Mouse (Mus musculus): ENCODE measurements around the gene Stard3. TPM values are rescaled to one million over a fixed set of nuclear protein-coding genes. Genes with fewer than 3 reads are reported as not detected.

Gene Stard3
- polyA plus RNA-seq, 1 experiment = 25.8 TPM

- no peak overlapping the region for H3K4me2 ChIP-seq (ENCODE audit: low read depth)
- no peak overlapping the region for H3K4me3 ChIP-seq
- no peak overlapping the region for H3ac ChIP-seq (ENCODE audit: control insufficient read depth, insufficient read length)
- no peaks in the 10 kb centered on the region for H3K79me2 ChIP-seq (ENCODE audit: control insufficient read depth, insufficient read depth)
- H3K27me3 ChIP-seq (ENCODE audit: control insufficient read depth, insufficient read depth, insufficient read length) = peaks cover 43% of the 10 kb centered on the region
- H3K36me3 ChIP-seq (ENCODE audit: control insufficient read depth, insufficient read depth) = no peaks in the 10 kb centered on the region
- no peak for TF ChIP-seq TCF12 (IDR thresholded peaks at IDR 0.05; ENCODE audit: insufficient read depth, poor library complexity, severe bottlenecking)
- TF ChIP-seq TCF3 (IDR thresholded peaks at IDR 0.05; ENCODE audit: insufficient read length, low read depth) = no peak
- TF ChIP-seq POLR2AphosphoS2 (IDR thresholded peaks at IDR 0.05; ENCODE audit: insufficient read length, low read depth) = no peak
- peak in 1 of 3 experiments; percentile 41 for TF ChIP-seq MYOD1 (IDR thresholded peaks at IDR 0.05; ENCODE audit: control insufficient read depth in 1 of 3, insufficient read length in 2 of 3, low read depth in 2 of 3)
- TF ChIP-seq CEBPB (IDR thresholded peaks at IDR 0.05; ENCODE audit: insufficient read depth, poor library complexity, severe bottlenecking) = no peak
- no peak for TF ChIP-seq MYOG (IDR thresholded peaks at IDR 0.05; ENCODE audit: control insufficient read depth in 1 of 3, insufficient read depth in 1 of 3, insufficient read length in 2 of 3, low read depth in 2 of 3)
Measured at GRCm38 (mm10) chr11:98345253-98345652, 12.9 kb upstream of the Stard3 start.

GRCm38 (mm10) chr11:98346168-98346567, 12.0 kb upstream of the Stard3 start:
- TF ChIP-seq SRF (IDR thresholded peaks at IDR 0.05; ENCODE audit: control insufficient read depth, insufficient read length, low read depth) (no peak), TCF12 (IDR thresholded peaks at IDR 0.05; ENCODE audit: insufficient read depth, poor library complexity, severe bottlenecking) (no peak), MYOG (IDR thresholded peaks at IDR 0.05; ENCODE audit: control insufficient read depth in 1 of 3, insufficient read depth in 1 of 3, insufficient read length in 2 of 3, low read depth in 2 of 3) (no peak), REST (IDR thresholded peaks at IDR 0.05; ENCODE audit: insufficient read depth, insufficient read length) (no peak)
- Histone ChIP-seq H3K79me2 (ENCODE audit: control insufficient read depth, insufficient read depth) (no peaks in the 10 kb centered on the region), H3K4me3 (no peak overlapping the region), H3K4me2 (ENCODE audit: low read depth) (no peak overlapping the region), H3K27me3 (ENCODE audit: control insufficient read depth, insufficient read depth, insufficient read length) (peaks cover 48% of the 10 kb centered on the region), H3K36me3 (ENCODE audit: control insufficient read depth, insufficient read depth) (no peaks in the 10 kb centered on the region), H3ac (ENCODE audit: control insufficient read depth, insufficient read length) (no peak overlapping the region)

- TF ChIP-seq USF1 (IDR thresholded peaks at IDR 0.05; ENCODE audit: low read depth) = no peak
- no peak for TF ChIP-seq TCF12 (IDR thresholded peaks at IDR 0.05; ENCODE audit: insufficient read depth, poor library complexity, severe bottlenecking)
- TF ChIP-seq POLR2A (IDR thresholded peaks at IDR 0.05; ENCODE audit: insufficient read length, low read depth) = no peak
- Histone ChIP-seq H3K4me3 (no peak overlapping the region), H3K79me2 (ENCODE audit: control insufficient read depth, insufficient read depth) (no peaks in the 10 kb centered on the region), H3K36me3 (ENCODE audit: control insufficient read depth, insufficient read depth) (no peaks in the 10 kb centered on the region), H3K27me3 (ENCODE audit: control insufficient read depth, insufficient read depth, insufficient read length) (peaks cover 62% of the 10 kb centered on the region), H3K4me2 (ENCODE audit: low read depth) (no peak overlapping the region), H3ac (ENCODE audit: control insufficient read depth, insufficient read length) (no peak overlapping the region)
Measured at GRCm38 (mm10) chr11:98347385-98348082, 10.6 kb upstream of the Stard3 start.

GRCm38 (mm10) chr11:98348083-98348961, 9.8 kb upstream of the Stard3 start, which contains the start of gene Ppp1r1b:
TSS of gene Ppp1r1b (plus strand) at chr11:98348404.
- Histone ChIP-seq H3K4me3 (no peak within 1 kb of the TSS), H3K27me3 (ENCODE audit: control insufficient read depth, insufficient read depth, insufficient read length) (peaks cover 67% of the 10 kb centered on the region), H3ac (ENCODE audit: control insufficient read depth, insufficient read length) (no peak within 1 kb of the TSS), H3K4me2 (ENCODE audit: low read depth) (peak within 1 kb of the TSS; percentile 61), H3K79me2 (ENCODE audit: control insufficient read depth, insufficient read depth) (no peaks in the 10 kb centered on the region), H3K36me3 (ENCODE audit: control insufficient read depth, insufficient read depth) (no peaks in the 10 kb centered on the region)
- TF ChIP-seq TCF3 (IDR thresholded peaks at IDR 0.05; ENCODE audit: insufficient read length, low read depth) = no peak
- no peak for TF ChIP-seq SRF (IDR thresholded peaks at IDR 0.05; ENCODE audit: control insufficient read depth, insufficient read length, low read depth)
- TF ChIP-seq TCF12 (IDR thresholded peaks at IDR 0.05; ENCODE audit: insufficient read depth, poor library complexity, severe bottlenecking) = no peak
- TF ChIP-seq CEBPB (IDR thresholded peaks at IDR 0.05; ENCODE audit: insufficient read depth, poor library complexity, severe bottlenecking) = no peak
- TF ChIP-seq MAX (IDR thresholded peaks at IDR 0.05; ENCODE audit: low read depth) = no peak
- no peak for TF ChIP-seq USF1 (IDR thresholded peaks at IDR 0.05; ENCODE audit: low read depth)

GRCm38 (mm10) chr11:98349308-98349707, 8.9 kb upstream of the Stard3 start:
- no peaks in the 10 kb centered on the region for H3K36me3 ChIP-seq (ENCODE audit: control insufficient read depth, insufficient read depth)
- TF ChIP-seq MYOG (IDR thresholded peaks at IDR 0.05; ENCODE audit: control insufficient read depth in 1 of 3, insufficient read depth in 1 of 3, insufficient read length in 2 of 3, low read depth in 2 of 3) (no peak), E2F4 (IDR thresholded peaks at IDR 0.05; ENCODE audit: insufficient read depth) (no peak), POLR2AphosphoS2 (IDR thresholded peaks at IDR 0.05; ENCODE audit: insufficient read length, low read depth) (no peak)
- no peak overlapping the region for H3ac ChIP-seq (ENCODE audit: control insufficient read depth, insufficient read length)
- no peak overlapping the region for H3K4me3 ChIP-seq
- no peaks in the 10 kb centered on the region for H3K79me2 ChIP-seq (ENCODE audit: control insufficient read depth, insufficient read depth)
- peaks cover 67% of the 10 kb centered on the region for H3K27me3 ChIP-seq (ENCODE audit: control insufficient read depth, insufficient read depth, insufficient read length)
- H3K4me2 ChIP-seq (ENCODE audit: low read depth) = no peak overlapping the region
